Mouse (Mus musculus): ENCODE results near the gene Dclk3.

DNA sequence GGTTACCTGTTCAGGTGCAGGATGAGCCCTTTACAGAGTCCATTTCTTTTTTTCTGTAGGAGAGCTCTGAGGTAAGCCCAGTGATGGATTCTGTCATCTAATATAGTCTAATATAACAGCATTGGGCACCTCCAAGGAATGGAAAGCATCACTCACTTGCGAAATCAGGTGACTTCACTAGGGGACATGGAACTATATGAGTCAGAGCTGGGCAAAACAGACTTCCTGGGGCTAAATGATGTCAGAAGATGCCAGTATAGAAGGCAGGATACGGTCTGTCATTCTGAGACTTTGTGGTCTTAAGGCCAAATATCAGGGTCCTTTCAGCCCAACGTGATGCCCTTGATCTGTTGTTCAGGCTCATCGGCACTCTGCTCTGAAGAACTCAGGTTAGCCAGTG, 35.7 kb upstream of the Dclk3 start:
- TF ChIP-seq POLR2A (IDR thresholded peaks at IDR 0.05; ENCODE audit: low read depth, low read length) (no peak), CTCF (IDR thresholded peaks at IDR 0.05; ENCODE audit: extremely low read depth, insufficient read depth, insufficient read length, insufficient replicate concordance) (no peak)
